In genomic region chr12:113201301-113201700, GRCm38 (mm10) we compare ENCODE assay signal across 19 mouse cellular contexts. TPM values are rescaled to one million over a fixed set of nuclear protein-coding genes. Genes with fewer than 3 reads are reported as not detected.
DNase-seq lines count a peak whose midpoint lies in the region.
"Had no signal": no experiment of that assay in that cellular context is flagged by ENCODE, and none has a peak within 500 bp of the region (broad histone marks: within the 10 kb centered on the region; RNA-seq: fewer than 3 reads in every experiment).

No protein-coding gene starts in this region.

- peak; percentile 63 for DNase-seq in adrenal gland, postnatal 10 days
- no peak for DNase-seq in adrenal gland, postnatal 4 days (ENCODE audit: low spot score in 2 of 2)
- DNase-seq in cerebellum, postnatal 10 days, result peak; percentile 89 to 91
- no peak for DNase-seq in cerebellum, postnatal 4 days (ENCODE audit: low spot score in 2 of 2)
- DNase-seq in 3T3-L1 (ENCODE audit: low read depth, low spot score), result peak; percentile 17
- peak; percentile 78 to 87 for DNase-seq in cerebellum, postnatal 25 days
- no peak for DNase-seq in lung, postnatal 36 days
- DNase-seq: gastrocnemius, postnatal 10 days; heart, adult 11 months; heart, postnatal 10 days; kidney, adult 9 months; kidney, postnatal 14 days; retina, postnatal 1 day; right cerebral cortex, postnatal 25 days; spleen, adult 18-20 months; thymus, adult 18-20 months had no signal

RNA-seq across cellular contexts. Expression of gene Tmem121, which starts 15.6 kb away (rescaled TPM):
- total RNA-seq in adrenal gland, postnatal 10 days (2021), result 1 to 10 TPM; 3.0 to 3.1 TPM
- 1 to 10 TPM; 4.8 to 7.3 TPM for total RNA-seq in adrenal gland, postnatal 4 days (2021)
- total RNA-seq: CH12.LX; G1E; liver, adult 2 months had no signal

RNA-seq across cellular contexts. Expression of gene Tedc1, which starts 45.1 kb away (rescaled TPM):
- total RNA-seq in adrenal gland, postnatal 10 days (2021), result 1 to 10 TPM; 3.1 to 5.4 TPM
- 10 to 100 TPM in 1 of 2 experiments, 1 to 10 TPM in 1; 7.1 to 10.3 TPM for total RNA-seq in adrenal gland, postnatal 4 days (2021)

RNA-seq across cellular contexts. Expression of gene Crip1, which starts 55.2 kb away (rescaled TPM):
- 100 to 1,000 TPM; 151 to 176 TPM for total RNA-seq in adrenal gland, postnatal 10 days (2021)
- total RNA-seq in adrenal gland, postnatal 4 days (2021), result 100 to 1,000 TPM; 129 to 134 TPM

Comparison
In these comparisons a context has a peak if more than half of its experiments do, and no peak if none do; other contexts are left out.
1. DNase-seq: peak in adrenal gland, postnatal 10 days (single experiment), cerebellum, postnatal 10 days (2 of 2), 3T3-L1 (single experiment) and cerebellum, postnatal 25 days (2 of 2); none in adrenal gland, postnatal 4 days (0 of 2), cerebellum, postnatal 4 days (0 of 2) and lung, postnatal 36 days (single experiment).